Mouse (Mus musculus): ENCODE measurements at regions not wholly inside any gene's neighbourhood (a gene's known extent, or its start where the extent isn't known, plus 50 kb on each side); places are given as distances from the start of the nearest gene placed in this dataset.

DNA sequence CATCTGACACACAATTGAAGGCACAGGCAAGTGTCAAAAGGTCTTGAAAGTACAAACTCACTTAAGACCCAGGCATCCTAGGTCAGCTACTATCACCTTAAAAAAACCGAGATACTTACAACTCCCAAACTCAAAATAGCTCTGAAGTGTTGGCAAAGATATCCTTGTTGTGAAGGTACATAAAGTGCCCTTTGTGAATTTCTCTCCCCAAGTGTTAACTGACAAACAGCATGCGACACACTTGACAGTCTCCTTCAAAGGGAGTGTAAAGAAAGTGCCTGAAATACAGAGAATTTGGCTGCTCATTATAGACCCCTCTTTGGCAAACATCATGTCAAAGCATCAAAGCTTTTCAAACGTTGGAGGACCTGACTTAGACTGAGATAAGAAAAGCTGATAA, 2634.2 kb downstream of the 9330182O14Rik start:
- no peak for DNase-seq (ENCODE audit: extremely low spot score)

- DNase-seq (ENCODE audit: extremely low spot score) = no peak
Observed at GRCm38 (mm10) chr15:42779903-42780302, 2645.7 kb downstream of the 9330182O14Rik start.

DNA sequence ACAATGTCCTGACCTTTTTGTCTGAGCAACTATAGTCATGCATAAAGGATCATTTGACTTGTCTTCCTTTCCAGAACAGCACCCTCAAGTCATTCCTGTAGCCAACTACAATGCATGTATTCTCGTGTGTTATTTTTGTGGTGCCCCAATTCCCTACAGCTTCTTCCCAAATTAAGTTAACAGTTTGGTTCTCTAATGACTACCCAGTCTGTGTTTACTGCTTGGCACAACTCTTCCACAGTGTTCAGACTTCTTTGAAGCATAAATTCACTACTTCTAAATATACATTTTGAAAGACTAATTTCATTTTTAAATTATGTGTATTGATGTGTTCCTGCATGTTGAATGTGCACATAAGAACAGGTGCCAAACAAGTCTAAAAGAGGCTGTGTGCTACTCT, 2667.1 kb downstream of the 9330182O14Rik start:
- no peak for DNase-seq (ENCODE audit: extremely low spot score)

DNA sequence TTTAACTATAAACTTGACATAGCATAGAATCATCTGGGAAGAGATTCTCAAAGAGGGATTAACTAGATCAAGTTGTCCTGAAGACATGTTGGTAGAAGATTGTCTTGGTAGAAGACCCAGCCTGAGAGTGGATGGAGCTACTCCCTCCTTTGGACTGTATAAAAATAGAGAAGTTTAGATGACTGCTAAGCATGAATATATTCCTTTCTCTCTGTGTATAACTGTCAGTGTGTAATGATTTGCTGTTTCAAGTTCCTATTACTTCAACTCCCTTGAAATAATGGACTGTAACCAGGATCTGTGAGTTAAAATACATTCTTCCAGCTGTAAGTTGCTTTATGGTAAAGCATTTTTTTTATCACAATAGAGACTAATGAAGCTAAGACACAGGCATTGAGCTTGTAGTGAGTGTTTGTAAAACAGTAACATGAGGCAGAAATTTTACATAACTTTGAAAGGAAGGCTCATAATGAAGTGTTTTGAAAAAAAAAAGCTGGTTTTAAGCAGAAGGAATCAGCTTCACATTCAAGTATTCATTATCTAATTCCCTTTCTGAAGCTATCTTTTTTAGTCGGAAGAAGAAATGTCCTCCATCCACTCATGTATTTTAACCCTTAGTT, 2676.8 kb downstream of the 9330182O14Rik start:
- DNase-seq (ENCODE audit: extremely low spot score) = no peak

DNA sequence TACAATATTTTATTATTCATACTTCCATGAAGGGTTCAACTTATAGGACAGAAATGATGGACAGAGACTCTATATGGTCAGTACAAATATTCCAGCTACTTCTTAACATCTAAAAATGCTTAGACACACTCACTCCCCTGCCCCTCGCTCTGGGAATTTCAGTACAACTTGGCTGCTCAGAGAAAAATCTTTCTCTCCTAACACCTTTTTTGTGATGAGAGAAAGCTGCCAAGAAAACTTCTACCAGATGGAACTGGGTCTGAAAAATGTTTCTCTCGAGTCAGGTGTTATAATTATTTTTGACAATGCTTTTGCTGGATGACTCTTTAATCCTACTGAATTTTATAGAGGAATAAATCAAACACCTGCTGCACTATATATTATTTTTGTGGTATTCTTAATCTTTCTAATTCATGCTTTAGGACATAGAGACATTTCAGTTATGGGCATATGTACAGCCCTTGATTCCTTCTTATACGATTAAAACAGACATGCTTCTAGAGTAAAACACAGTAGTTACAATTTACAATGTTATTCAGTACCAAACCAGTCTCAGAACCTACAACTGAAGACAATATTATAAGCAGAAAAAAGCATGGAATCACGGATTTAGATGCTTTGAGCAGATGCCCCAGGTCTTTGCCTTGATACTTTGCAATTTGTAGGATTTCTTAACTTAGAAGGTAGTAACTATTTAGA, 2681.0 kb downstream of the 9330182O14Rik start:
- no peak for DNase-seq (ENCODE audit: extremely low spot score)

DNA sequence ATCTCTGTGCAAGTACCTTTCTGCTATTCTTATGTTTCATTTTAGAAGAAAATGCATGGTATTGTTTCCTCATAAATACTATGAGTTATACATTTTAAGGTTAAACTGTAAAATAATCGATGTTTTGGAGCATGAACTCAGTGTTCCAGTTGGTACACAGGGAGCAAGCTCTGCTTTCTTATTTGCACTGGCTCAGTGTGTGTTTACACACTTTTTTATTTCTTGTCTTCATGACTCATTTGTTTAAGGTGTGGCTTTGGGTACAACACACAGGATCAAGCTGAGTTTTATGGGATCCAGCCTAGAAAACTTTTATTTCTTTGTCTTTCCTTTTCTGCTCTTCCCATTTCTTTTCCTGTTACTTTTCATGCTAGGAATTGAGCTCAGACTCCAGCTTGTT, 2704.7 kb downstream of the 9330182O14Rik start:
- no peak for DNase-seq (ENCODE audit: extremely low spot score)

GRCm38 (mm10) chr15:42850003-42850402, 2715.8 kb downstream of the 9330182O14Rik start:
- DNase-seq (ENCODE audit: extremely low spot score) = no peak

GRCm38 (mm10) chr15:42872491-42872890, 2738.3 kb downstream of the 9330182O14Rik start:
- DNase-seq (ENCODE audit: extremely low spot score) = no peak

DNA sequence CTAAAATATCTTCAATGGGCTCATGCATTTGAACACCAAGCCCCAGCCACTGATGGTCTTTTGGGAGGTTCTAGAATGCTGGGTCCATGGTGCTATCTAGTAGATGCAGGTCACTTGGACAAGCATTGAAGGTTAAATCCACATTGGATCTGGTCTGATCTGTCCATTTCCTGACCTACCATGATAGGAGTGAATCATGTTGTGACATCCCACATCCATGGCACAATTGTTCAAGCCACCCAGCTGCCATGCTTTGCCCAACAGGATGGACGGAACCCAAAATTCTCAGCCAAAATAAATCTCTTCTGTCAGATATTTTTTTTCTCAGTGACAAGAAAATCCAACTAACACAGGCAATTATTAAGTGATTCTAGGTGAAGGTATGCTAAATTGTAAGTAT, 2760.4 kb downstream of the 9330182O14Rik start:
- no peak for DNase-seq (ENCODE audit: extremely low spot score)

DNA sequence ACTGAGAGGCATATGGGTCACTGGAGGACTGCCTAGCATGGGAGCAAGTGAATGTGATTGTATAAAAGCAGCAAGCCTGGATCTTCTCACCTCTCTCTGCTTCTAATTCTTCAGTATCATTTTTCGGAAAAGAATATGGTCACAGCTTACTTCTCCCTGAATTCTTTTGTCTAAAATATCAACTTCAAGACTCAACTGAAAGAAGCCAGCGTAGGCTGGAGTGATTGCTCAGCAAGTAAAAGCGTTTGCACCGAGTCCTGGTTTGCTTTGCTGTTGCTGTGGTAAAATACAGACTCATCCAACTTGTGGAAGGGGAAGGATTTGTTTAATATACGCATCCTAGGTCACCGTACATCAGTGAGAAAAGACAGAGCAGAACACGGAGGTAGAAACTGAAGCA, 2765.9 kb downstream of the 9330182O14Rik start:
- no peak for DNase-seq (ENCODE audit: extremely low spot score)

- DNase-seq (ENCODE audit: extremely low spot score) = no peak
Observed at GRCm38 (mm10) chr15:42901782-42902181, 2767.6 kb downstream of the 9330182O14Rik start.

- DNase-seq (ENCODE audit: extremely low spot score) = no peak
Observed at GRCm38 (mm10) chr15:42911357-42911756, 2777.2 kb downstream of the 9330182O14Rik start.

DNA sequence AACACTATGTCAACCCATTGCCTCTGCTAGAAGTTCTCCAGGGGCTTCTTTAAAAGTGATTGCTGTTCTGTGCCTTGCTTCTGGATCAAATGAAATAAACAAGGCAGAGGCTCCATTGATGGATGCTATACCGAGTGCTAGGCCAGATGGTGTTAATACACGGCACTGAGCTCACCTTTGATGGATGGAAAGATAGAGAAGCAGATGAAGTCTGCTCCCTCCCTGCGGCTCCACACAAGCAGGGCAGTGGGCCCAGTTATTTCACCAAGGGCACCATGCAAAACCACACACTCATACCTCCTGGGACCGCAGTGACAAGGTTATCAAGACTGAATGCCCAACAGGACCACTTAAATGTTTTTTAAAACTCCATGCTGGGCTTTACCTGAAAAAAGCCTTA, 2778.7 kb downstream of the 9330182O14Rik start:
- DNase-seq (ENCODE audit: extremely low spot score) = no peak

GRCm38 (mm10) chr15:42913285-42913684, 2779.1 kb downstream of the 9330182O14Rik start:
- peak; percentile 1 for DNase-seq (ENCODE audit: extremely low spot score)

- peak; percentile 67 for DNase-seq (ENCODE audit: extremely low spot score)
Observed at GRCm38 (mm10) chr15:42914099-42914498, 2779.9 kb downstream of the 9330182O14Rik start.

- DNase-seq (ENCODE audit: extremely low spot score) = no peak
Observed at GRCm38 (mm10) chr15:42915195-42915594, 2781.0 kb downstream of the 9330182O14Rik start.

- no peak for DNase-seq (ENCODE audit: extremely low spot score)
Observed at GRCm38 (mm10) chr15:42921618-42922017, 2787.5 kb downstream of the 9330182O14Rik start.

GRCm38 (mm10) chr15:42928331-42928730, 2794.2 kb downstream of the 9330182O14Rik start:
- no peak for DNase-seq (ENCODE audit: extremely low spot score)

- no peak for DNase-seq (ENCODE audit: extremely low spot score)
Observed at GRCm38 (mm10) chr15:42944610-42945009, 2810.4 kb downstream of the 9330182O14Rik start.

DNA sequence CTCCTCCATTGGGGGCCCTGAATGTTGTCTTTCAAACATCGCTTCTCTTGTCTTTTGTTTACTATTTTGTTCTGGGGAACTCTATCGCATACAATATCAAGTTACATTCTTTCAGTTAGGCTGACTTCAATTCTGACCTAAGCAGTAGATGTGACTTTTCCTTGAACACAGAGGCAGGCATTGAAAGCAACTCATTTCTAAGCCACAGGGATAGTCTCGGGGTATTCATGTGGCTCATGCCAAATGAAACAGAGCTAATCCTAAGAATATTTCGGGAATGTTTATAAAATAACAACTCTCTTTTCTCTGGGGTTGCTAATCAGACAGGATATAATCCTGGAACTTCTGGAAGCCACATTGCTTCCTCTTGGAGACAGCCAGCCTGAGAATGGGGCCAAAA, 2821.0 kb downstream of the 9330182O14Rik start:
- no peak for DNase-seq (ENCODE audit: extremely low spot score)

- peak; percentile 77 for DNase-seq (ENCODE audit: extremely low spot score)
Observed at GRCm38 (mm10) chr15:42962747-42963338, 2828.7 kb downstream of the 9330182O14Rik start.

- no peak for DNase-seq (ENCODE audit: extremely low spot score)
Observed at GRCm38 (mm10) chr15:42965314-42965713, 2831.1 kb downstream of the 9330182O14Rik start.
